Mouse (Mus musculus): ENCODE measurements around the gene Prss38. TPM values are rescaled to one million over a fixed set of nuclear protein-coding genes. Genes with fewer than 3 reads are reported as not detected.

Gene Prss38
- total RNA-seq, 4 experiments from 2014 or later: not detected

Small RNA genes lying within 50 kb of the gene (microRNA-seq; reads per million reads assigned to microRNA genes)
- gene Gm24756: 0 reads per million in 2 experiments

Other genes with a start within 250 kb of the Prss38 start
- 1 to 10 TPM; 1.5 to 2.2 (median 1.6) TPM for gene Obscn, start 239.3 kb downstream of the Prss38 start, total RNA-seq (2022)
- 10 to 100 TPM; 19.3 to 23.3 (median 21.1) TPM for gene Iba57, start 211.9 kb downstream of the Prss38 start, total RNA-seq (2022)
- 1 to 10 TPM in 2 of 4 experiments, under 1 TPM in 2; 0.66 to 1.4 (median 1.2) TPM for gene Gjc2, start 192.4 kb downstream of the Prss38 start, total RNA-seq (2022)
- gene Guk1, start 183.4 kb downstream of the Prss38 start, total RNA-seq (2022): 10 to 100 TPM; 67.1 to 80.4 (median 72.1) TPM
- gene Mrpl55, start 173.2 kb downstream of the Prss38 start, total RNA-seq (2022): 10 to 100 TPM; 46.0 to 53.6 (median 47.1) TPM
- 10 to 100 TPM; 25.8 to 31.2 (median 29.6) TPM for gene 2310033P09Rik, start 167.3 kb downstream of the Prss38 start, total RNA-seq (2022)
- gene Arf1, start 147.4 kb downstream of the Prss38 start, total RNA-seq (2022): 100 to 1,000 TPM; 408 to 506 (median 446) TPM
- not detected for gene Wnt3a, start 84.9 kb downstream of the Prss38 start, total RNA-seq (2022)
- gene Wnt9a, start 68.7 kb downstream of the Prss38 start, total RNA-seq (2022): 1 to 10 TPM; 1.2 to 1.5 (median 1.5) TPM
- 10 to 100 TPM; 10.4 to 12.1 (median 11.1) TPM for gene Jmjd4, start 74.4 kb upstream of the Prss38 start, total RNA-seq (2022)
- gene Snap47, start 75.5 kb upstream of the Prss38 start, total RNA-seq (2022): 100 to 1,000 TPM; 106 to 112 (median 108) TPM
- gene Zfp867, start 96.8 kb upstream of the Prss38 start, total RNA-seq (2022): 1 to 10 TPM; 5.1 to 9.7 (median 7.3) TPM
- gene Zkscan17, start 151.1 kb upstream of the Prss38 start, total RNA-seq (2022): 10 to 100 TPM; 15.4 to 23.8 (median 20.3) TPM
- gene Nlrp3, start 165.9 kb upstream of the Prss38 start, total RNA-seq (2022): 1 to 10 TPM; 1.0 to 1.6 (median 1.3) TPM
- not detected for gene Olfr222, start 200.6 kb upstream of the Prss38 start, total RNA-seq (2022)
- gene Olfr223, start 217.6 kb upstream of the Prss38 start, total RNA-seq (2022): not detected